Mouse (Mus musculus) heart, embryonic 10.5 days (tissue): ENCODE measurements at regions not wholly inside any gene's neighbourhood (a gene's known extent, or its start where the extent isn't known, plus 50 kb on each side); places are given as distances from the start of the nearest gene placed in this dataset.

Source experiments
- DNase-seq: peaks from one replicate; pipeline ENCODE4 v3.0.0-alpha.2; 2017; ENCODE audit warnings: low spot score
- H3K27ac ChIP-seq: fragments of 300-500 bp; sonication (generic); 2 replicates; pipeline ENCODE4 v1.5.1; 2016; ENCODE audit warnings: mild to moderate bottlenecking
- H3K27me3 ChIP-seq: fragments of 300-500 bp; sonication (generic); 2 replicates; pipeline ENCODE4 v1.6.1; 2016; ENCODE audit warnings: mild to moderate bottlenecking; ENCODE audit not compliant: poor library complexity, insufficient read depth, severe bottlenecking
- H3K36me3 ChIP-seq: fragments of 300-500 bp; sonication (generic); 2 replicates; pipeline ENCODE4 v1.6.1; 2016; ENCODE audit warnings: mild to moderate bottlenecking, moderate library complexity
- H3K4me1 ChIP-seq: fragments of 300-500 bp; sonication (generic); 2 replicates; pipeline ENCODE4 v1.6.1; 2016; ENCODE audit warnings: mild to moderate bottlenecking
- H3K4me3 ChIP-seq: fragments of 300-500 bp; sonication (generic); 2 replicates; pipeline ENCODE4 v1.5.1; 2016; ENCODE audit warnings: mild to moderate bottlenecking, moderate library complexity
- H3K9me3 ChIP-seq: fragments of 300-500 bp; sonication (generic); 2 replicates; pipeline ENCODE4 v1.6.1; 2016; ENCODE audit warnings: mild to moderate bottlenecking, moderate library complexity
- WGBS: fragments of 180-500 bp; shearing (Covaris S2); methylation state at CpG from one replicate; pipeline ENCODE4 v1.1.7; 2016; 5-methylcytosine and 5-hydroxymethylcytosine counted together

DNA sequence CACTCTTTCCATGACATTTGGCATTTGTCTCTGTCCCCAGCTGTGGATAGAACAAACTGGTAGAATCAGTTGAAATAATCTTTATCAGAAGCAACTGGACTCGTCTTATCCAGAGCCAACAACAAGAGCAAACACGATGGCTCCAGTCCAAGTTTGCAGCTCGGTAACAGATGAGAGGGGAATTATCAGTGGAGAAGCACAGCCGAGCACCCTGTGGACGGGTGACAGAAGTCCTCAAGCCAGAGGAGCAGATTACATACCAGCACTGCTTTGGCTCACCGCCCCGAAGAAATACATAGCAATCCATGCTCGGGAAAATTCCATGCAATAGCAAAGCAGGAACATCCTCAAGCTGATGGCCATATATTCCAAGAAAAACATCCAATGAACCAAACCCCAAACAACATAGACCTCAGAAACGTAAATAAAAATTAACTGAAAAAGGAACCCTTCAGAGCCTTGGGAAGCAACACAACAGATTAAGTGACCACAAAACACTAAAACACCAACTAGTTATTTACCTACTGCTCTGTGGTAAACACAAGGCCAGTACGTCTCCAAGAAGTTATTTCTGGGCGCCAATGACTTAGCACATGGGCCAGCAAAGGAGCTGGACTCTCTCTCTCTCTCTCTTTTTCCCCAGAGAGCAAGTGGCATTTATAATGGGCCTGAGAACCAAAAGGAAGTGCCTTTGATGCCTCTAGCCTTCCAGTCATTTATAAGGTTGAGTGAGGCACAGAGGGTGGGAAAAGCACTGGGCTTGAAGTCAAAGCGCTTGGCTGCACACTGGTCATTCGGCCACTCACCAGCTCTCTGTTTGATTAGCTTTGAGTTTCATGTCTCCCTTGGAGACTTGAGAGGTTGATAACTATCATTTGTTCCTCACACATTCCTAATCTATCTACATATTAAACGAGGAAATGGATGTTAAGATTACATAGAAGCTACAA is 163.0 kb upstream of the Gm12728 start:
- Histone ChIP-seq H3K4me1 (0 out of 2 replicates have a peak, but pooled peaks cover 9% of the 10 kb centered on the region), H3K4me3 (no peak overlapping the region), H3K27me3 (no peaks in the 10 kb centered on the region), H3K9me3 (no peaks in the 10 kb centered on the region), H3K27ac (no peak overlapping the region), H3K36me3 (no peaks in the 10 kb centered on the region)
- 71% methylated on average over 14 of the region's 14 CpGs for WGBS
- DNase-seq, result no peak

DNA sequence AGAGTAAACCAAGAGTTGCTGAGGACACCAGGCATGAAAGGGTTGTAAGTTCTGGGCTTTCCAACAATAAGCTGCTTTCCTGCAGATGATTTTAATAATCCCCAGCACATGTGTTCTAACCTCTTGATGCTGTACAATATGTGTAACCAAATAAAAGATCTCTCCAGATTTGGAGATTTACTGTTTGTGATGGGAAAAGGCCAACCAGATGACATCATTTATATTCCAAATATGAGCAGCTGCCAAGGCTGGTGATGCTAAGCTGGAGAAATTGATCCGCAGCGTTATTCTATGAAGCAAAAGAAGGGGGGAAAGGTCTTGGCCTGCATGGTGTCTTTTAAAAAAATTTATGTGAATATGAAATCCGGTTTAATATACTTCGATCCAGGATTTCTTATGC is 160.1 kb upstream of the Gm12728 start:
- Histone ChIP-seq H3K4me1 (0 out of 2 replicates have a peak, but pooled peaks cover 9% of the 10 kb centered on the region), H3K4me3 (no peak overlapping the region), H3K36me3 (no peaks in the 10 kb centered on the region), H3K9me3 (no peaks in the 10 kb centered on the region), H3K27ac (no peak overlapping the region), H3K27me3 (no peaks in the 10 kb centered on the region)
- 87% methylated on average over 4 of the region's 4 CpGs for WGBS
- DNase-seq, result no peak

DNA sequence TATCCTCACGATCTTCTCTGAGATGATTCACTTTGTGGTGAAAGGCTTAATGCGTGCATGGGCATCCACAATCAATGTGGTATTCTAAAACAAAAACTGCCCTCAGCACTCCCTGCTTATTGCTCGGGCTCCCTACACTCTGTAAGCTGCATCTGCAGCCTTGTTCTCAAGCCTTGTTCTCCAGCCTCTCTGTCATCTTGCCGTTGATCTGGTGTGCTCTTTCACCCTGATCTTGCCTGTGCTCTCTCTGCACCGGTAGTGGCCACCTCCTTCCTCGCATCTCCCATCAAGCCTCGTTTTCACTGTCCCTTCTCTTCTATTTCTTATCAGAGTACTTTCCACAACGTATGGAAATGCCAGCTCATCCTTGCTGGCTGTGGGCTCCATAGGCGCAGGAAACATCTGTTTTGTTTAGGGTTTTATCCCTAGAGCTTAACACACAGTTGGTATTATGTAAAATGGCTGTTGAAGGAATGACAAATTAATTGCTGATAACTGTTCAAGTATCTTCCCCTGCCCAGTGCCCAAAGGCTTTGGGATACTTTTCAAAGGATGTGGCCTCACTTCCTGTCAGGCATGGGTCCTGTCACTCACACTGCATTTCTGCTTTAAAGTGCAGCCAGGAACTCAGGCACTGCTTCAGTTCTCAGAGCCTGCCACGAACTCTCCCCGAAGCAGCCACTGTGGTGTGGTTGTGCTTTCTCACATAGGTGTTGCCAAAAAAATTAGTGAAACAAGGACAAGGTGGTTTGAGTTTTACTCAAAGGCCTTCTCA is 158.9 kb upstream of the Gm12728 start:
- no peak for DNase-seq
- 45% methylated on average over 11 of the region's 11 CpGs for WGBS
- Histone ChIP-seq H3K4me3 (no peak overlapping the region), H3K36me3 (no peaks in the 10 kb centered on the region), H3K27me3 (no peaks in the 10 kb centered on the region), H3K4me1 (0 out of 2 replicates have a peak, but pooled peaks cover 9% of the 10 kb centered on the region), H3K27ac (no peak overlapping the region), H3K9me3 (no peaks in the 10 kb centered on the region)

DNA sequence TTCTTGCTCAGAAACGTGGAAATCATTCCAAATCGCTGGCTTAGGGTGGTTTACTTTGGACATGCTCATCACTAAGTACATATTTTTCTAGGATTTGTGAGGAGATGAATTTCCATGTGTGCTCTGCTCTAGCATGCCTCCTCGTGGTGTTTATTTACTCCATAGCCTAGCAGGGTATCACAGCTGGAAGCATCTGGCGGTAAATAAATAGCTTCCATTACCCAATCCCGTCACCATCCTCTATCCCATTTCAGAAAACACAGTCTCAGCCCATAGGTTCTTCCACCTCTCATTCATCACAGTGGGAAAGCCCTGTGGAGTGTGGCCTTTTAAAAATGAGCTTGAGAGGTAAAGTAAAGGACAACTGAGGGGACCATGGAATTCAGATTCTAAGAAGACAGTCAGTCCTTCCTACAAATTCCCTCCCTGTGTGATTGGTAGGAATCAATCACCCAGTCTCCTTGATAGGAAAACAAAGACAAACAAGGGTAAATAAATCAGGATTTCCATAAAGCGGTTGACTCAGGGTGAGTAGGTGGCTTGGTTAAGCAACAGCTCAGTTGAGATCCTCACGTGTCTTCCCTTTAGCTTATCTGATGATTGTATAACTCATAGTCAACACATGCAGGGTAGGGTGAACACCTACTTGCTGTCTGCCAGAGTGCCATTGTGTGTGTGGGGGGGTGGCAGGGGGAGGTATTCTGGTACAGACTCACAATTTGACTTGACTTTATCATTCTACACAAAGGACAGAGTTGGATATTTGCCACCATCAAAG is 156.9 kb upstream of the Gm12728 start:
- no peak overlapping the region for H3K27ac ChIP-seq
- H3K4me1 ChIP-seq, result 0 out of 2 replicates have a peak, but pooled peaks cover 9% of the 10 kb centered on the region
- H3K9me3 ChIP-seq, result no peaks in the 10 kb centered on the region
- no peaks in the 10 kb centered on the region for H3K36me3 ChIP-seq
- H3K4me3 ChIP-seq, result no peak overlapping the region
- WGBS, result 73% methylated on average over 7 of the region's 7 CpGs
- H3K27me3 ChIP-seq, result no peaks in the 10 kb centered on the region
- no peak for DNase-seq

DNA sequence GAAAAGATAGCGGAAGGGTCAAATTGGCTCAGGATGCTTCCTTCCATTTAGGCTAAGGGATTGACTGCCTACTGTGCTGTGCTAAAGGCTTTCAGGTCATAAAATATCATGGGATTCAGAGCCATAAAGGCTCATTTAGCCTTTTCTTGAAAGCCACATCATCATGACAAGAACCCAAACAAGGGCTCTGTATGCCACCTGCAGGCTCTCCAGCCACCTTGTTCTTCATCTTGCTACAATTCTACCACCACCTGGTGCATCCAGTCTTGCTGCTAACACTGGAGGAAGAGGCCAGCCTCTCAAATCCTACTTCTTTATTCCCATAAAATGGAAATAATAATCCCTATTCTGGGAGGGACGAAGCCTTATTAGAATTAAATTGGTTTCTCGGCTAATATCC is 155.9 kb upstream of the Gm12728 start:
- H3K9me3 ChIP-seq, result no peaks in the 10 kb centered on the region
- H3K36me3 ChIP-seq, result no peaks in the 10 kb centered on the region
- no peak overlapping the region for H3K4me3 ChIP-seq
- H3K4me1 ChIP-seq, result 0 out of 2 replicates have a peak, but pooled peaks cover 9% of the 10 kb centered on the region
- H3K27me3 ChIP-seq, result no peaks in the 10 kb centered on the region
- 92% methylated on average over 3 of the region's 3 CpGs for WGBS
- DNase-seq, result no peak
- H3K27ac ChIP-seq, result no peak overlapping the region

DNA sequence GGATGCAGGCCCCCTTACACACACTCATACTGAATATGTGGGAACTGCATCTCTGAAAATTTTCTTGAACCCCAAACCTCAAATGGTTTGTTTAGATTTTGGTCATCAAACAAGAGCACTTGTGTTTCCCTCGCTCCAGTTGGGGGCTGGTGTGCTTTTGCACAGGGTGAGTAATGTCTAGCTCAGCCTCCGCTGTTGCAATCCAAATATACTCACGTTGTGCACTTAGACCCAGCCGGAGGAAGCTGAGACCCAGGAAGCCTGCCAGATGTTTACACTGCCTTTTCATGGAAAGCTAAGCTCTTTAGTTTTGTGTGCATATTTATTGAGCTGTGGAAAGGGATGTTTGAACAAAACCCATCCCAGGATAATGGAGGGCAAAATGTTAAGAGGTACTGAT is 148.9 kb upstream of the Gm12728 start:
- Histone ChIP-seq H3K36me3 (no peaks in the 10 kb centered on the region), H3K4me3 (no peak overlapping the region), H3K4me1 (no peaks in the 10 kb centered on the region), H3K27me3 (no peaks in the 10 kb centered on the region), H3K27ac (no peak overlapping the region), H3K9me3 (no peaks in the 10 kb centered on the region)
- no peak for DNase-seq
- WGBS, result 70% methylated on average over 4 of the region's 4 CpGs

DNA sequence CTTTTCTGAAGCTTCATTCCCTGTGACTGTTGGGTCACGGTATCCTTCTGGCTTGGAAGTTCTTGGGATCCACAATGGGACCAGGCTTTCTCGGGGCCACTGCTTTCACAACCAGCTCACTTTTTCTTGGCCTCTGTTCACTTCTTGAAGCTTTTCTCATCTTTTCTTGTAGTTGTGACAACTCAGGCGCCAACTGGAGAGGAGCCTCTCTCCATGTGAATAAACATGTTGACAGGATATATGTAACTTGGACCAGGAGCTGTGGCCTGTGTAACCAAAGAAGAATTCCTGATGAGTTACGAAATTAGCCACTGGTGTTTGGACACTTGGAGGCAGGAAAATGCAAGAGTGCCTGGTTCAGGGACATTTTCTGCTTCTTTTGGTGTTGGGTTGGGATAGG is 148.1 kb upstream of the Gm12728 start:
- Histone ChIP-seq H3K4me1 (no peaks in the 10 kb centered on the region), H3K36me3 (no peaks in the 10 kb centered on the region), H3K9me3 (no peaks in the 10 kb centered on the region), H3K27me3 (no peaks in the 10 kb centered on the region), H3K27ac (no peak overlapping the region), H3K4me3 (no peak overlapping the region)
- WGBS, result 83% methylated on average over 4 of the region's 4 CpGs
- no peak for DNase-seq

DNA sequence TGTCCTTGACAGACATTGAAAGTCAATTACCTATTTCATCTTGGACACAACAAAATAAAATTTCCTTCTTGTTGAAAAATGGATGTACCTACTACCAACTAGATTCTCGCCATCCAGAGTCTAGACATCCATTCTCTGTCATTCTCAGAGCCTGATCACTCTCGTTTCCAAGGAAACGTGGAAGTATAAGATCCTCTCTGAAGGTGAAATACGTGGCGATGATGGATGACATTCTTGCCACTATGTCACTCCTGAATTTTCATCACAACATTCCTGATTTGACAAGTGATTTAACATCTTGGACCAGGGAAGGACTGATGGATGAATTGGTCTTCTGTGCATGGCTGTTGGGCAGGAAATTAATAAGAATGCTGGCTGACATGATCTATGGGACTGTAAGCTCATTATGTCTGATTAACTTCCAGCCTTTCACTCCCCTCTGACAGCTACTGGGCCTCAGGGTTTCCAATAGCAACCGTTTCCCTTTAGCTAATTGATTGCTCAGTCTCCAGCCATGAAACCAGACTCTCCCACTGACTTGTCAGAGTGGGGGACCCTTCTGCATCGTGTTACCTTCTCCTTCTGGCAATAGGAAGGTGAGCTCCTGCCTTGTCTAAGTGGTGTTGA is 140.7 kb upstream of the Gm12728 start:
- no peak for DNase-seq

DNA sequence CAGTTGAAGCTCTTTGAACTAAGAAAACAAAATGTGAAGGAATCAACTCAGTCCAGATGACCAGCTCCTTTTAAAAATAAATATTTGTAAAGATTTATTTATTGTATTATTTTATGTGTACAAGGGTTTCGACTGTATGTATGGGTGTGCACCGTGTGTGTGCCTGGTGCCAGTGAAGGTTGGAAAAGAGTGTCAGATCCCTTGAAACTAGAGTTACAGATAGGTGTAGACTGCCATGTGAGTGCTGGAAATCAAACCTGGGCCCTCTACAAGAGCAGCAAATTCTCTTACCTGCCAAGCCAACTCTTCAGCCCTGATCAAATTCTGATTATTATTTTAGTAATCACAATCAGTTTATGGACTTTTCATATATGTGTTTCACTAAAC is 140.2 kb upstream of the Gm12728 start:
- H3K9me3 ChIP-seq, result no peaks in the 10 kb centered on the region
- no peak for DNase-seq
- no peaks in the 10 kb centered on the region for H3K27me3 ChIP-seq
- H3K36me3 ChIP-seq, result no peaks in the 10 kb centered on the region
- WGBS, result 75% methylated on average over 2 of the region's 2 CpGs
- no peak overlapping the region for H3K27ac ChIP-seq
- H3K4me1 ChIP-seq, result no peaks in the 10 kb centered on the region
- no peak overlapping the region for H3K4me3 ChIP-seq

More for the DNA sequence above, 140.7 kb upstream of the Gm12728 start:
- Histone ChIP-seq H3K9me3 (no peaks in the 10 kb centered on the region), H3K4me3 (no peak overlapping the region), H3K27ac (no peak overlapping the region), H3K36me3 (no peaks in the 10 kb centered on the region), H3K27me3 (no peaks in the 10 kb centered on the region), H3K4me1 (no peaks in the 10 kb centered on the region)
- WGBS, result 57% methylated on average over 7 of the region's 7 CpGs

DNA sequence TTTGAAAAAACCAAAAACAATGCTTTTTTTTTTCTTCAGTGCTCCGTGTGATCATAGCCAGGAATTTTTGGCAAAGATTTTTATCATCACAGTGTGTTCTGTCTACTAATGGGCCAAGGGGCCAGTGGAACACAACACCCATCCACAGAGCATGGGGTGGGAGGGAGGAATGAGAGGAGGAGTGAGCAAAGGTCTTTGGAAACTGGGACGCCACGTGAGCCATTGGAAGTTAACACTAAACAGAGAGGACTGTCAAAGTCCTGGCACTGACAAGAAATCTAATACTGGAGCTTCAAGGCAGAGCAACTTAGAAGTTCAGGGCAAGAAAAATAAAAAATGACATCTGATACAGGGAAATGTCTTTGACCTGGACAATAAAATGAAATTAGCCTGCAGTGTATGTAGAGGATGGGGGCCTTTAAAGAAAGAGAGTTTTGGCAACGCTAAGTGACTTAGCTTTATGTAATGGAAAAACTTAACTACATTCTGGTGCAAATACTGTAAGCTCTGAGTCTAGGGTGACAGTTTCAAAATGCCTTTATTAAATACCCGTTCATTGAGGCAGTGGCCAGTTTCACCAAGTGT is 133.5 kb upstream of the Gm12728 start:
- H3K36me3 ChIP-seq, result no peaks in the 10 kb centered on the region
- no peaks in the 10 kb centered on the region for H3K27me3 ChIP-seq
- no peaks in the 10 kb centered on the region for H3K9me3 ChIP-seq
- no peak overlapping the region for H3K27ac ChIP-seq
- no peak for DNase-seq
- WGBS, result 66% methylated on average over 5 of the region's 5 CpGs
- H3K4me3 ChIP-seq, result no peak overlapping the region
- H3K4me1 ChIP-seq, result no peaks in the 10 kb centered on the region

DNA sequence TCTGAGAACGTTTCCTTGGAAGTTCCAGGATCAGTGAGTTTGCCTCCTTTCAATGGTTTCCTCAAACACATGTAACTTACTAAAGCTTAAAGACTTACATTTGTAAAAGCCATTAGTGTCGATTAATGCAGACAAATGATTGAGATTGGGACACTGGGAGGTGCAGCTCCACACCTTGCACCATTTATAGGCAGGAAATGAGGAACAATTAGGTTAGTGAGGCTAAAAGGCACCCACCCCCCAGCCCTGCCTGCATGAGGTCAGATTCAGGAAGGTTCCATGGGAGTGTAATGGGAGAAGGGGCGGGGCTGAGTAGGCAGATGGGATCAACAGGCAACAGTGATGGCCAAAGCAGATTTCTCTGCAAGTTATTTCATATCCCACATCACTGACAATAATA is 131.1 kb upstream of the Gm12728 start:
- Histone ChIP-seq H3K4me3 (no peak overlapping the region), H3K27me3 (no peaks in the 10 kb centered on the region), H3K9me3 (no peaks in the 10 kb centered on the region), H3K27ac (no peak overlapping the region), H3K4me1 (no peaks in the 10 kb centered on the region), H3K36me3 (no peaks in the 10 kb centered on the region)
- DNase-seq, result no peak
- 71% methylated on average over 3 of the region's 3 CpGs for WGBS

DNA sequence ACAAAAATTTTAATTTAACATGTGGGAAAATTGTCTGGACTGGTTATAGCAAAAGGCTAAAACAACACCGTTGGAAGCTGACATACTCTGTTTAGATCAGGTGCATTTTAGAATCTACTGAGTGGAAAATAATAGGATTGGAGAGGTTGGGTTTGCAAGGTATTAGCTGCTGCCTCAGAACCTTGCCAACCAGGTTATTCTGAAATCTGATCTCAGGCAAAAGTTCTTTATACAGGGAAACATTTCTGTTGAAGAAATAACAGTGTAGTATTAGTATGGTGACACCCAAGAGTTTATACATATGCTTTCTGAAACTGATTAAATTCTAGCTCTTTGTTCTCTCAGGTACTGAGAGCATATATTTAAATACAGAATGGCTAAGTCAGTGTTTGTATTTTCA is 113.0 kb upstream of the Gm12728 start:
- Histone ChIP-seq H3K36me3 (no peaks in the 10 kb centered on the region), H3K9me3 (0 out of 2 replicates have a peak, but pooled peaks cover 2% of the 10 kb centered on the region), H3K4me1 (no peaks in the 10 kb centered on the region), H3K27me3 (no peaks in the 10 kb centered on the region), H3K27ac (no peak overlapping the region), H3K4me3 (no peak overlapping the region)
- DNase-seq, result no peak
- 83% methylated on average over 1 of the region's 1 CpGs for WGBS
